Mouse (Mus musculus): ENCODE measurements around the gene Olfr1295.

Olfr1295 gene

GRCm38 (mm10) chr2:111569581-111569980 is at the start of gene Olfr1295:
Gene Olfr1295, minus strand, starts transcription at chr2:111569681.
- no peak for DNase-seq (ENCODE audit: low spot score)

- DNase-seq (ENCODE audit: low spot score), result no peak
Measured at GRCm38 (mm10) chr2:111540191-111540590, 29.3 kb downstream of the Olfr1295 start, which contains the start of gene Olfr1294. Gene Olfr1294, minus strand, starts transcription at chr2:111540291.

GRCm38 (mm10) chr2:111524903-111525302 is 44.6 kb downstream of the Olfr1295 start, which contains the start of gene Olfr1293-ps:
Gene Olfr1293-ps, plus strand, starts transcription at chr2:111525203.
- no peak for DNase-seq (ENCODE audit: low spot score)

GRCm38 (mm10) chr2:111517451-111517850 is 52.0 kb downstream of the Olfr1295 start:
- no peak for DNase-seq (ENCODE audit: low spot score)

Measured in left cerebral cortex, adult 11 months (tissue).